Mouse (Mus musculus) forebrain, embryonic 14.5 days (tissue): ENCODE measurements at regions not wholly inside any gene's neighbourhood (a gene's known extent, or its start where the extent isn't known, plus 50 kb on each side); places are given as distances from the start of the nearest gene placed in this dataset.
A peak's percentile ranks its signal among the peaks of the same experiment; 100 is the strongest.

Experiments
- ATAC-seq: fragments of 200-750 bp; cut with Nextera tagmentation; 2 replicates; pipeline ENCODE4 v1.8.0; 2017; ENCODE audit warnings: mild to moderate bottlenecking, moderate library complexity
- DNase-seq: peaks from one replicate; pipeline ENCODE4 v3.0.0-alpha.2; 2015; ENCODE audit warnings: low spot score
- H3K27ac ChIP-seq: fragments of 300-500 bp; sonication (generic); 2 replicates; pipeline ENCODE4 v1.5.1; 2014; ENCODE audit warnings: low read depth, mild to moderate bottlenecking, control low read depth, low read length, moderate library complexity
- H3K27me3 ChIP-seq: fragments of 300-500 bp; sonication (generic); replicated peaks from 2 replicates; pipeline ENCODE4 v1.6.1; 2014; ENCODE audit warnings: low read length, control low read depth, mixed read lengths; ENCODE audit not compliant: control insufficient read depth, insufficient read depth
- H3K36me3 ChIP-seq: fragments of 300-500 bp; sonication (generic); 2 replicates; pipeline ENCODE4 v1.6.1; 2014; ENCODE audit warnings: low read length, control low read depth; ENCODE audit not compliant: control insufficient read depth, insufficient read depth
- H3K4me1 ChIP-seq: fragments of 300-500 bp; sonication (generic); 2 replicates; pipeline ENCODE4 v1.6.1; 2014; ENCODE audit warnings: antibody characterized with exemption, low read length, control low read depth; ENCODE audit not compliant: control insufficient read depth, insufficient read depth
- H3K4me2 ChIP-seq: fragments of 300-500 bp; sonication (generic); 2 replicates; pipeline ENCODE4 v1.6.1; 2014; ENCODE audit warnings: mild to moderate bottlenecking, control low read depth, low read length
- H3K4me3 ChIP-seq: fragments of 300-500 bp; sonication (generic); 2 replicates; pipeline ENCODE4 v1.5.1; 2014; ENCODE audit warnings: low read depth, low read length, control low read depth
- H3K9ac ChIP-seq: fragments of 300-500 bp; sonication (generic); 2 replicates; pipeline ENCODE4 v1.6.1; 2014; ENCODE audit warnings: mild to moderate bottlenecking, low read length, control low read depth, moderate library complexity
- H3K9me3 ChIP-seq: fragments of 300-500 bp; sonication (generic); replicated peaks from 2 replicates; pipeline ENCODE4 v1.6.1; 2016; ENCODE audit warnings: low read length, control low read depth, mixed read lengths; ENCODE audit not compliant: control insufficient read depth
- WGBS: fragments of 180-500 bp; shearing (Covaris S2); extraction: QIAGEN DNeasy Blood & Tissue Kit; methylation state at CpG from one replicate; pipeline ENCODE4 v1.1.7; 2014; 5-methylcytosine and 5-hydroxymethylcytosine counted together

GRCm38 (mm10) chr5:51853456-51854124 is 286.1 kb upstream of the Ppargc1a start:
- Histone ChIP-seq H3K27me3 (no peaks in the 10 kb centered on the region), H3K9ac (no peak overlapping the region), H3K9me3 (no peaks in the 10 kb centered on the region), H3K4me1 (no peaks in the 10 kb centered on the region), H3K4me3 (no peak overlapping the region), H3K36me3 (no peaks in the 10 kb centered on the region), H3K27ac (no peak overlapping the region), H3K4me2 (no peak overlapping the region)
- 60% methylated on average over 9 of the region's 9 CpGs for WGBS
- DNase-seq (no peak), ATAC-seq (no peak)

- Histone ChIP-seq H3K9me3 (no peaks in the 10 kb centered on the region), H3K36me3 (no peaks in the 10 kb centered on the region), H3K27me3 (no peaks in the 10 kb centered on the region), H3K4me1 (no peaks in the 10 kb centered on the region), H3K9ac (no peak overlapping the region), H3K27ac (no peak overlapping the region), H3K4me3 (no peak overlapping the region), H3K4me2 (no peak overlapping the region)
- DNase-seq (no peak), ATAC-seq (no peak)
- WGBS: 85% methylated on average over 9 of the region's 9 CpGs
Observed at GRCm38 (mm10) chr5:51850091-51850490, 282.6 kb upstream of the Ppargc1a start.

- ATAC-seq: no peak
- Histone ChIP-seq H3K9ac (no peak overlapping the region), H3K36me3 (no peaks in the 10 kb centered on the region), H3K9me3 (no peaks in the 10 kb centered on the region), H3K4me2 (no peak overlapping the region), H3K4me1 (no peaks in the 10 kb centered on the region), H3K27me3 (no peaks in the 10 kb centered on the region), H3K4me3 (no peak overlapping the region), H3K27ac (no peak overlapping the region)
- peak; percentile 39 for DNase-seq
- 56% methylated on average over 5 of the region's 5 CpGs for WGBS
Observed at GRCm38 (mm10) chr5:51849236-51849635, 281.7 kb upstream of the Ppargc1a start.

GRCm38 (mm10) chr5:51842189-51842588 is 274.7 kb upstream of the Ppargc1a start:
- H3K9me3 ChIP-seq: no peaks in the 10 kb centered on the region
- no peaks in the 10 kb centered on the region for H3K4me1 ChIP-seq
- no peak overlapping the region for H3K9ac ChIP-seq
- DNase-seq (no peak), ATAC-seq (no peak)
- no peak overlapping the region for H3K4me3 ChIP-seq
- no peaks in the 10 kb centered on the region for H3K36me3 ChIP-seq
- WGBS: 60% methylated on average over 5 of the region's 5 CpGs
- no peak overlapping the region for H3K27ac ChIP-seq
- H3K27me3 ChIP-seq: no peaks in the 10 kb centered on the region
- H3K4me2 ChIP-seq: no peak overlapping the region

- Histone ChIP-seq H3K27ac (no peak overlapping the region), H3K9ac (no peak overlapping the region), H3K4me3 (no peak overlapping the region), H3K4me1 (no peaks in the 10 kb centered on the region), H3K9me3 (no peaks in the 10 kb centered on the region), H3K36me3 (no peaks in the 10 kb centered on the region), H3K4me2 (no peak overlapping the region), H3K27me3 (no peaks in the 10 kb centered on the region)
- DNase-seq (no peak), ATAC-seq (no peak)
- 79% methylated on average over 2 of the region's 2 CpGs for WGBS
Observed at GRCm38 (mm10) chr5:51841763-51842162, 274.2 kb upstream of the Ppargc1a start.

- 89% methylated on average over 11 of the region's 11 CpGs for WGBS
- no peaks in the 10 kb centered on the region for H3K4me1 ChIP-seq
- H3K27ac ChIP-seq: no peak overlapping the region
- no peak overlapping the region for H3K9ac ChIP-seq
- no peaks in the 10 kb centered on the region for H3K27me3 ChIP-seq
- DNase-seq (no peak), ATAC-seq (no peak)
- H3K36me3 ChIP-seq: no peaks in the 10 kb centered on the region
- H3K9me3 ChIP-seq: no peaks in the 10 kb centered on the region
- no peak overlapping the region for H3K4me2 ChIP-seq
- H3K4me3 ChIP-seq: no peak overlapping the region
Observed at GRCm38 (mm10) chr5:51840638-51841329, 273.3 kb upstream of the Ppargc1a start.

GRCm38 (mm10) chr5:51839292-51839691 is 271.8 kb upstream of the Ppargc1a start:
- Histone ChIP-seq H3K4me2 (no peak overlapping the region), H3K27me3 (no peaks in the 10 kb centered on the region), H3K4me1 (no peaks in the 10 kb centered on the region), H3K36me3 (no peaks in the 10 kb centered on the region), H3K27ac (no peak overlapping the region), H3K9me3 (no peaks in the 10 kb centered on the region), H3K4me3 (no peak overlapping the region), H3K9ac (no peak overlapping the region)
- DNase-seq (no peak), ATAC-seq (no peak)
- 58% methylated on average over 4 of the region's 4 CpGs for WGBS

GRCm38 (mm10) chr5:51830551-51830950 is 263.0 kb upstream of the Ppargc1a start:
- no peak overlapping the region for H3K27ac ChIP-seq
- ATAC-seq: no peak
- no peak overlapping the region for H3K4me3 ChIP-seq
- H3K27me3 ChIP-seq: no peaks in the 10 kb centered on the region
- no peaks in the 10 kb centered on the region for H3K36me3 ChIP-seq
- no peak for DNase-seq
- no peak overlapping the region for H3K4me2 ChIP-seq
- no peak overlapping the region for H3K9ac ChIP-seq
- H3K9me3 ChIP-seq: no peaks in the 10 kb centered on the region
- H3K4me1 ChIP-seq: no peaks in the 10 kb centered on the region
- 78% methylated on average over 6 of the region's 6 CpGs for WGBS

GRCm38 (mm10) chr5:51830015-51830414 is 262.5 kb upstream of the Ppargc1a start:
- no peak overlapping the region for H3K9ac ChIP-seq
- H3K4me2 ChIP-seq: no peak overlapping the region
- ATAC-seq (no peak), DNase-seq (no peak)
- no peaks in the 10 kb centered on the region for H3K4me1 ChIP-seq
- 78% methylated on average over 2 of the region's 2 CpGs for WGBS
- no peaks in the 10 kb centered on the region for H3K9me3 ChIP-seq
- H3K36me3 ChIP-seq: no peaks in the 10 kb centered on the region
- H3K4me3 ChIP-seq: no peak overlapping the region
- no peak overlapping the region for H3K27ac ChIP-seq
- H3K27me3 ChIP-seq: no peaks in the 10 kb centered on the region
